Mouse (Mus musculus) spleen, postnatal 14 days (tissue): Measurements from ENCODE around the gene Tas2r135.
A peak's percentile ranks its signal among the peaks of the same experiment; 100 is the strongest.

Experiments used
- DNase-seq, 2 experiments: peaks; one replicate each; pipeline ENCODE4 v3.0.0; 2021 to 2022; ENCODE audit warnings: low spot score in 2 of 2

Tas2r135 gene

GRCm38 (mm10) chr6:42405134-42405533, at the start of gene Tas2r135:
Gene Tas2r135 (plus strand): TSS chr6:42405434.
- DNase-seq: no peak

GRCm38 (mm10) chr6:42355794-42356600, 49.2 kb upstream of the Tas2r135 start:
- no peak for DNase-seq

- no peak for DNase-seq
Observed at GRCm38 (mm10) chr6:42356913-42357312, 48.3 kb upstream of the Tas2r135 start.

- no peak for DNase-seq
Observed at GRCm38 (mm10) chr6:42357901-42358300, 47.3 kb upstream of the Tas2r135 start.

GRCm38 (mm10) chr6:42358901-42359300, 46.3 kb upstream of the Tas2r135 start:
- no peak for DNase-seq

GRCm38 (mm10) chr6:42359364-42360147, 45.7 kb upstream of the Tas2r135 start:
- DNase-seq: no peak

- DNase-seq: no peak
Observed at GRCm38 (mm10) chr6:42360231-42360840, 44.9 kb upstream of the Tas2r135 start.

- DNase-seq: no peak
Observed at GRCm38 (mm10) chr6:42361041-42361895, 44.0 kb upstream of the Tas2r135 start.

GRCm38 (mm10) chr6:42362074-42362473, 43.2 kb upstream of the Tas2r135 start:
- no peak for DNase-seq

GRCm38 (mm10) chr6:42362497-42362896, 42.7 kb upstream of the Tas2r135 start:
- DNase-seq: no peak

GRCm38 (mm10) chr6:42362974-42363373, 42.3 kb upstream of the Tas2r135 start:
- no peak for DNase-seq

- no peak for DNase-seq
Observed at GRCm38 (mm10) chr6:42364066-42364465, 41.2 kb upstream of the Tas2r135 start.

- DNase-seq: no peak
Observed at GRCm38 (mm10) chr6:42364607-42365006, 40.6 kb upstream of the Tas2r135 start.

- no peak for DNase-seq
Observed at GRCm38 (mm10) chr6:42365215-42365614, 40.0 kb upstream of the Tas2r135 start.

- DNase-seq: no peak
Observed at GRCm38 (mm10) chr6:42369870-42370269, 35.4 kb upstream of the Tas2r135 start.

- no peak for DNase-seq
Observed at GRCm38 (mm10) chr6:42370630-42371363, 34.4 kb upstream of the Tas2r135 start.

- no peak for DNase-seq
Observed at GRCm38 (mm10) chr6:42372001-42372400, 33.2 kb upstream of the Tas2r135 start.

GRCm38 (mm10) chr6:42372421-42372815, 32.8 kb upstream of the Tas2r135 start:
- DNase-seq: no peak

GRCm38 (mm10) chr6:42372816-42373547, 32.3 kb upstream of the Tas2r135 start, which contains the start of gene Epha1:
Gene Epha1 (minus strand): TSS chr6:42373268.
- DNase-seq: peak in 1 of 2 experiments; percentile 47
